Mouse (Mus musculus) liver, adult 2 months (tissue): ENCODE results near the gene Trmt10b. TPM values are rescaled to one million over a fixed set of nuclear protein-coding genes. Genes with fewer than 3 reads are reported as not detected.

Experiments
- DNase-seq: peaks from one replicate; pipeline ENCODE4 v3.0.0-alpha.2; 2011; ENCODE audit warnings: low read depth, low spot score; ENCODE audit errors: extremely low read depth
- H3K27ac ChIP-seq: fragments of 200-500 bp; replicated peaks from 2 replicates; pipeline ENCODE4 v1.5.1; 2012; ENCODE audit warnings: low read depth, mild to moderate bottlenecking, control low read depth, inconsistent platforms, low read length; ENCODE audit not compliant: insufficient read depth
- H3K27me3 ChIP-seq: fragments of 200-500 bp; 2 replicates; pipeline ENCODE4 v1.6.1; 2012; ENCODE audit warnings: mild to moderate bottlenecking, moderate library complexity, low read length, inconsistent platforms; ENCODE audit not compliant: control insufficient read depth, insufficient read depth
- H3K36me3 ChIP-seq: fragments of 200-500 bp; 2 replicates; pipeline ENCODE4 v1.6.1; 2012; ENCODE audit warnings: low read length, inconsistent platforms; ENCODE audit not compliant: control insufficient read depth, insufficient read depth
- H3K4me1 ChIP-seq: fragments of 200-500 bp; 2 replicates; pipeline ENCODE4 v1.6.1; 2011; ENCODE audit warnings: low read length; ENCODE audit not compliant: control insufficient read depth, insufficient read depth
- H3K4me3 ChIP-seq: fragments of 200-500 bp; 2 replicates; pipeline ENCODE4 v1.5.1; 2011; ENCODE audit warnings: low read depth, mild to moderate bottlenecking, control low read depth, low read length, moderate library complexity; ENCODE audit not compliant: insufficient read depth
- H3K79me2 ChIP-seq: fragments of 200-500 bp; 2 replicates; pipeline ENCODE4 v1.6.1; 2012; ENCODE audit warnings: inconsistent platforms, mild to moderate bottlenecking, low read length, moderate library complexity; ENCODE audit not compliant: control insufficient read depth, insufficient read depth
- H3K9ac ChIP-seq: fragments of 200-500 bp; 2 replicates; pipeline ENCODE4 v1.6.1; 2012; ENCODE audit warnings: low read depth, mild to moderate bottlenecking, control low read depth, inconsistent platforms, low read length
- CTCF ChIP-seq: fragments of 200-500 bp; IDR thresholded peaks from 2 replicates; pipeline ENCODE4 v1.5.1; 2011; ENCODE audit warnings: low read depth, low read length, control low read depth
- POLR2A ChIP-seq: fragments of 200-500 bp; IDR thresholded peaks from 2 replicates; pipeline ENCODE4 v1.6.1; 2011; ENCODE audit warnings: low read length, control low read depth; ENCODE audit not compliant: insufficient read depth; ENCODE audit errors: extremely low read depth
- WGBS: fragments of 180-500 bp; shearing (Covaris S2); methylation state at CpG from one replicate; pipeline ENCODE4 v1.1.7; 2018; 5-methylcytosine and 5-hydroxymethylcytosine counted together
- polyA plus RNA-seq: library from polyadenylated mRNA; depleted of rRNA; stranded (reverse); fragments of >200 nt; gene quantifications from 2 replicates; pipeline ENCODE4 v1.2.3, GENCODE M21; 2012
- total RNA-seq: library from RNA; depleted of rRNA; stranded (reverse); fragments of >200 nt; gene quantifications from 2 replicates; pipeline ENCODE4 v1.2.3, GENCODE M21; 2014

Trmt10b gene
- total and polyA plus RNA-seq, 2 experiments, result 0.83 to 3.3 TPM

GRCm38 (mm10) chr4:45261551-45261950 is 35.4 kb upstream of the Trmt10b start:
- H3K4me3 ChIP-seq, result no peak overlapping the region
- no peaks in the 10 kb centered on the region for H3K36me3 ChIP-seq
- H3K4me1 ChIP-seq, result no peaks in the 10 kb centered on the region
- no peaks in the 10 kb centered on the region for H3K27me3 ChIP-seq
- no peak overlapping the region for H3K9ac ChIP-seq
- H3K27ac ChIP-seq, result no peak overlapping the region
- 83% methylated on average over 4 of the region's 4 CpGs for WGBS
- TF ChIP-seq CTCF (no peak), POLR2A (no peak)
- DNase-seq, result no peak
- H3K79me2 ChIP-seq, result no peaks in the 10 kb centered on the region

GRCm38 (mm10) chr4:45267883-45268282 is 29.0 kb upstream of the Trmt10b start:
- Histone ChIP-seq H3K27ac (no peak overlapping the region), H3K27me3 (no peaks in the 10 kb centered on the region), H3K36me3 (no peaks in the 10 kb centered on the region), H3K79me2 (no peaks in the 10 kb centered on the region), H3K4me3 (no peak overlapping the region), H3K4me1 (no peaks in the 10 kb centered on the region), H3K9ac (no peak overlapping the region)
- DNase-seq, result no peak
- TF ChIP-seq CTCF, result no peak
- no peak for TF ChIP-seq POLR2A
- 71% methylated on average over 3 of the region's 3 CpGs for WGBS

- DNase-seq, result no peak
- 92% methylated on average over 10 of the region's 10 CpGs for WGBS
- H3K27me3 ChIP-seq, result no peaks in the 10 kb centered on the region
- no peak overlapping the region for H3K9ac ChIP-seq
- H3K27ac ChIP-seq, result no peak overlapping the region
- H3K36me3 ChIP-seq, result no peaks in the 10 kb centered on the region
- no peaks in the 10 kb centered on the region for H3K4me1 ChIP-seq
- H3K79me2 ChIP-seq, result no peaks in the 10 kb centered on the region
- TF ChIP-seq POLR2A, result no peak
- no peak for TF ChIP-seq CTCF
- no peak overlapping the region for H3K4me3 ChIP-seq
Observed at GRCm38 (mm10) chr4:45271041-45271452, 25.9 kb upstream of the Trmt10b start.

GRCm38 (mm10) chr4:45275770-45276169 is 21.2 kb upstream of the Trmt10b start:
- H3K4me1 ChIP-seq, result no peaks in the 10 kb centered on the region
- H3K27me3 ChIP-seq, result no peaks in the 10 kb centered on the region
- H3K79me2 ChIP-seq, result no peaks in the 10 kb centered on the region
- TF ChIP-seq POLR2A (no peak), CTCF (no peak)
- H3K4me3 ChIP-seq, result no peak overlapping the region
- H3K9ac ChIP-seq, result no peak overlapping the region
- no peak for DNase-seq
- no peaks in the 10 kb centered on the region for H3K36me3 ChIP-seq
- 87% methylated on average over 8 of the region's 8 CpGs for WGBS
- no peak overlapping the region for H3K27ac ChIP-seq

GRCm38 (mm10) chr4:45279292-45279691 is 17.6 kb upstream of the Trmt10b start:
- H3K27me3 ChIP-seq, result no peaks in the 10 kb centered on the region
- H3K27ac ChIP-seq, result no peak overlapping the region
- TF ChIP-seq POLR2A (no peak), CTCF (no peak)
- H3K9ac ChIP-seq, result no peak overlapping the region
- H3K4me1 ChIP-seq, result no peaks in the 10 kb centered on the region
- no peak for DNase-seq
- 70% methylated on average over 8 of the region's 8 CpGs for WGBS
- no peaks in the 10 kb centered on the region for H3K36me3 ChIP-seq
- H3K4me3 ChIP-seq, result no peak overlapping the region
- no peaks in the 10 kb centered on the region for H3K79me2 ChIP-seq

DNA sequence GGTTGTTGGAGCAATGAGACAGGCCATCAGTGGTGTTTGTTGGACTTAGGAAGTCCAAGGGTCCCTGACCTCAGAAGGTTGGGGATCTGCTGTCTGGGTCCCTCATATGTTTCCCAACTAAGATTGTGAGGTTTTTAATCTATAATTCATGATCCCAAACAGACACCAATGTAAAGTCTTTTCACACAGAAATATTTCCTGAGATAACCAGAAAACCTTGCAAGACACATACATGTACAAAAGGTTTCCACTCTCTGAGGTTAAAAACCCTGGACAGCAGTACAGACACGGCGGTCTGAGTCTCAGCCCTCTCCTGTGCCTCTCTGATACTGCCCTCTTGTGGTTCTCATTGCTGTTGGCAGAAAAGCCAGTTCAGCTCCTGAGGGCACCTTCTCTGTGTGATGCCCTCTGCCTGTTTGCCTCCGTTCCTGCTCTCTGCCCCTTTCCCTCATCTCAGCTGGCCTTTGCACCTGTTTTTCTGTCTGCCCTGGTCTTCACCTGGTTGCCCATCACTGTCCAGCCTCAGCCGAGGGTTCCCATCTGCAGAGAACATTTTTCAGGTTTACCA is 16.9 kb upstream of the Trmt10b start:
- 21% methylated on average over 4 of the region's 4 CpGs for WGBS
- H3K4me1 ChIP-seq, result no peaks in the 10 kb centered on the region
- H3K27ac ChIP-seq, result no peak overlapping the region
- H3K79me2 ChIP-seq, result no peaks in the 10 kb centered on the region
- DNase-seq, result peak; percentile 52
- no peak for TF ChIP-seq POLR2A
- peak; percentile 88 for TF ChIP-seq CTCF
- H3K9ac ChIP-seq, result no peak overlapping the region
- H3K27me3 ChIP-seq, result no peaks in the 10 kb centered on the region
- H3K4me3 ChIP-seq, result no peak overlapping the region
- H3K36me3 ChIP-seq, result no peaks in the 10 kb centered on the region
